Mouse (Mus musculus): ENCODE measurements around the gene Dhrs3.

Gene Dhrs3

DNA sequence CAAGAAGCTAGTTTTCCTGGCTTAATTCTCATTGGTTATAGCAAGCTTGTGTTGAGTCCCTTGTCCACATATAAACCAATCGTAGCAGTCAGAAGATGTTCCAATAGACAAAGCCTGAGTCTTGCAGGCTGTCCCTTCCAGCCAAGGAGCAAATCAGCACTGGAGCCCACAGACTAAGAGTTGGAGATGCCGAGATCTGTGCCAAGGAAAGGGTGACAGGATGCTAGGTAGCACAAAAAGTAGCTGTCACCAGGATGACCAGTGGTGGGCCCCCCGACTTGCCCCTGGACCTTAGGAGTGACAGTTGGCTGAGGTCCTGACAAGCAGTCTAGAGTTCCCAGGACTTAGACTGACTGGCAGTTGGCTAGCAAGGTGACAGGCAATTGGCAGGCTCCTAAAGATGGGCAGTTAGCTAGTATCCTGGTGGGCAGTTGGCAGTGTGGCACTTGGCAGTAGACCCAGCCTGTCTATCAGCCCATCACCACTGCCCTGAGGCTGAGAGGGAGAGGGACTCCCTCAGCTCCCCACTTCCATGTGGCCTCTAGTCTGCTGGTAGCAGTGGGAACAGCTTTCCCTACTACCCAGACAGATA is 44.0 kb downstream of the Dhrs3 start:
- CTCF ChIA-PET = interaction anchor here (0.7 kb wide), 1 partner anchor 280 kb away, joined by 3 read pairs; no protein-coding TSS in a partner anchor

DNA sequence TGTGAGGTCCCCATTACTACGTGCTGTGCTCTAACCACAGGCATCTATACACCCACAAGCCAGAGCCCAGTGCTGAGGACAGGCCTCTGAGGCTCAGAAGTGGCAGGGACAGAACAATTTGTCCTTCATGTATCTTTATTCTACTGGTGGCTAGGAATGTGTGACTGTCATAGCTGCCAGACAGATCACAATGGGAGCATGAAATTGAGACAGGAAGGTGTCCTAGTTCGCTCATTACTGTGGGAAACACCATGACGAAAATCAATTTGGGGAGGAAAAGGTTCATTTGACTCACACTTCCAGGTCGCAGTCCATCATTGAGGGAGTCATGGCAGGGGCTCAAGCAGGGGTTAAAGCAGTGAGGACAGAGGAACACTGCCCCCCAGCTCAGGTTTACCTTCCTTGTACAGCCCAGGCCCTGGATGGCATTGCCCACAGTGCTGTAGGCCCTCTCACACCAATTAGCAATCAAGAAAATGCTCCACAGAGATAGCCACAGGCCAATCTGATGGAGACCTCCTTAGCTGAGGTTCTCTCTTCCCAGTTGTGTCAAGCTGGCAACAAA is 47.3 kb downstream of the Dhrs3 start:
- CTCF ChIA-PET = no interaction called here

GRCm38 (mm10) chr4:144940796-144941462 is 48.3 kb downstream of the Dhrs3 start:
- CTCF ChIA-PET = no interaction called here

DNA sequence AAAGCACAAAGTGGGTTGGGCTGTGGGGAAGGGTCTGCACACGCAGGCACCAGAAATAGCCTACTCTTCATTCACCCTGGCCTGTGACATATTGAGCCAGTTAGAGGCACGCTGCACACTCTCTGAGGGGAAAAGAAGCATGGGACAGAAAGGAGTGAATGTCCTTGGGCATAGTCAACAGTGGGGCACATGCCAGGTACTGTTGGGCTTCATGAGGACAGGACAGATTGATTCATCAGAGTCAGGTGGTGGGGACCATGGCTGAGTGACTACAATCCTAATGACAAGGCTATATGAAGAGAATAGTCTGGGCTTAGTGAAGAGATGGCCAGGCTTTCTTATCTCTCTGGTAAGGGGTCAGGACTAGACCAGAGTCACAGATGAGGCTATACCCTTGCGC is 49.8 kb downstream of the Dhrs3 start:
- CTCF ChIA-PET = no interaction called here

DNA sequence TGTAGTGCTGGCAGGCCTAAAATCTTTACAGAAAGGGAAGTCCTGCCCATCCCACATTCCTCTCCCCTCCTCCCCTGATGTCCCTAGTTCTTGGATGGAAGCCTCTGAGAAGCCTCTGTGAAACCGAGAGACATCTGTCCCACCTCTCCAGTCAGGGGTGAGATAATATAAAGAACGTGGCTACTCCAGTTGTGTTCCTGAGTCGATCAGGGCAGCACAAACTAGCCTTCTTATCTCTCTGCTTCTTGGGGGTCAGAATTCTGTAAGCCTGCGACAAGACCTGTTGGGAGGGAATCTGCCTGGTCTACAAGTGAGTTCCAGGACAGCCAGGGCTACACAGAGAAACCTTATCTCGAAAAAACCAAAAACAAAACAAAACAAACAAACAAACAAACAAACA is 50.6 kb downstream of the Dhrs3 start:
- CTCF ChIA-PET = no interaction called here

DNA sequence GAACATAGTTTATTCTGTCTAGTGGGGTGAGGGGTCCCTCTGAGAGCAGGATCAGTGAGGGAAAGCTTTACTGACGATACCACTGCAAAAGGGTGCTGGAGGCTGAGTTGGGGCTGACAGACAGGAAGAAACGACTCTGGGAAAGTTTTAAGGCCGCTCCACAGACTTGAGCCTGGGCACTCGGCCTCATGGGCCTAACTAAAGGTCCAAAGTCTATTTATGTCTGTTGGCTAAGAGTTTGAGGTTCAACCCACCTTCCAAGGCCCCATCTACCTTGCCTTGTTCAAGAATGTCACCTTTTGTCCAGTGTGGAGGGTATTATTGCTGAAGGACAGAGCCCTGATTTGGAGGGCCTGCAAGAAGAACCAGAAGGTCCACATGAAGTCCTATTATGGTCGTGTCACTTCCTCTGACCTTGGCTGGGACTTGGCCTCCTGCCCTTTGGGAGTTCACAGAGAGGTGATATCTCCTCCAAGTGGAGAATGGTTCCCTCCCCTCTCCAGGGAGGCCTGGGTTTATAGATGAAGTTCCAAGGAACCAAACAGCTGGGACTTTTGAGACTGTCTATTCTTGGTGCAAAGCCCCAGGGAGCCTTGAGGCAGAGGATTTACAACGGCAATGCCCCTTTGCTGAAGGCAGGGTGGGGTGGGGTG is 55.2 kb downstream of the Dhrs3 start:
- CTCF ChIA-PET = interaction anchor here (0.6 kb wide), 1 partner anchor 51 kb away, joined by 8 read pairs; no protein-coding TSS in a partner anchor

DNA sequence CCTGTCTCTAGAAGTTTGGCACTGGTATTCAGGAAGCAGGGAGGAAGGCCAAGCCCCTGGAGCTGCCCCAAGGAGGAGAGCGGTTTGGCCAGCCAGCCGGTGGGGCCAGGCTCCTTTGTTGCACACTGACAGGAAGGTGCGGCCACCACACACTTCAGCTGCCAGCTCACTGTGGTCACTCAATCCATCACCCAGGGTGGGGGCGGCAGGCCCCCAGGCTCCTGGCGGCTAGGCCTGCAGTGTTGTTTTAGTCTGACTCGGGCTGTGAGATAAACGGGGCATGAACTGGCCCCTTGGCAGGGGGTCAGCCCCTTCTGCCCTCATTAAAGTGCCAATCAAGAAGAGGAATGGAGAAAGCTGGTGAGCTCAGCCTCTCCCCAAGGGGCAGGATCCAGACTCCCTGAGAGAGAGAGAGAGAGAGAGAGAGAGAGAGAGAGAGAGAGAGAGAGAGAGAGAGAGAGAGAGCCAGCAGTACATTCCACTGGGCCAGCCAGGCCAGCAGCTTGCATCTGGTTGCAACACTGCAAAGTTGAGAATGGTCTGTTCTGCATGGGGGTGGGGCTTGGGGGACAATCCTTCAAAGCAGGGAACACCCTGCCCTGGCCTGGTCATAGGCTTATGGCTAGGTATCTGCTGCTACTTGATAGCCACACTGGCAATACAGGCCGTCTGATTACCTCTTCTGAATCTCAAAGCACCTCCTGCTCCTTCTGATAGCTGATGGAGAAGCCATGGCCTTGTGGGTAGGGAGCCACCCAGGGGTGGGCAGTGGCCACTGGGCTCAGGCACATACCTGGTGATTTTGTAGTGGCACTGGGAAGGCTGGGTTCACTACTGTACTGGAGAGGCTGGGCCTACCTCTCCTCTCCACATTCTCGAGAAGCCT is 57.1 kb downstream of the Dhrs3 start:
- CTCF ChIA-PET = no interaction called here

DNA sequence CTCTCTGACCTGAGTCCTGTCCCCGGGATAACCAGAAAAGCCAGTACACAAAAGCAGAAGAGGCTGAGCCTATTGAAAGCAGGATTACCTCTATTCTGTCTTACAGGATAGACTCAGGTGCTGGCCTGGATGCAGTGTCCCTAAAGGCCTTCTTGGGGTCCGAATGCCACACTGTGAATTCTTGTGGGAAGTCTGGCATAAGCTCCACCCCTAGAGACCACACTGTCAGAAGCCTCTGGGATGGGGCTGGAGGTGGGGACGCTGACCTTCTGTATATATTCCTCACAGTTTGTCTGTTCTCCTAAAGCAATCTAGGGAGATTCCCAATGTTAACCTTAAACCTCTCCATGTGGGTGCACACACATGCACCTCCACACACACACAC is 57.7 kb downstream of the Dhrs3 start:
- CTCF ChIA-PET = no interaction called here

DNA sequence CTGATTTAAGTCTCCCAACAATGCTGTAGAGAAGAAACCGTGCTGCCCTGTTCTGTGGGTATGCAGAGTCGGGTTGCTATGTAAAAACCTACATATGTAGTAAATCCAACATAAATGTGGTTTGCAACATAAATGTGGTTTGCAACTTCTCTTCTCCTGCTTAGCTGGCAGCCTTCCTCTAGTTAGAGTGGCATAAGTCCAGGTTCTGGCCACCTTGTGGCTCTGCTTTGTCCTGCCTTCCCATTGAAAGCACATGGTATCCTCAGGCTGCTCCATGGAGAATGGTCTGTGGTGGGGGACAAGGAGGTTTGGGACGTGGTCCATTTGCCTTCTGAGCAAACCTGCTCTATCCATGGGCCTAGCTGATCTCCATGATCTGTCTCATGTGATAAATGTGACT is 58.3 kb downstream of the Dhrs3 start:
- CTCF ChIA-PET = no interaction called here

- CTCF ChIA-PET = no interaction called here
Observed at GRCm38 (mm10) chr4:144951859-144952258, 59.2 kb downstream of the Dhrs3 start.

- CTCF ChIA-PET = no interaction called here
Observed at GRCm38 (mm10) chr4:144953421-144953820, 60.8 kb downstream of the Dhrs3 start.

DNA sequence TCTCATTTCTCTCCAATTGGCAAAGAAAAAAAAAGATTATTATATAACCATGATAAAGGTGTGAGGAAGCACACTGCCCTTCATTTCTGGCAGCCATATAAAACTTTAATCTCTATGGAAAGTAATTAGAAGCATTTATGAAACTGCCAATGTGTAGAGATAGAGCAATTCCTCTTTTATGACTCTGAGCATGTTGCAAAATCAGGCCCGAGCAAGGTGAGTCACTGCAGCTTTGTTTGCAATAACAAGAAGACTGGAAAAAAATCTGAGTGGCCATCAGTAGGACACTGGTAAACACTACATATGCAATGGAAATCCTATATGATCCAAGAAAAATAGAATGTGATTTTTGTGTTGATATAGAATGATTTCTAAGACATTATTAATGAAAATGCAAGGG is 63.2 kb downstream of the Dhrs3 start:
- CTCF ChIA-PET = no interaction called here

GRCm38 (mm10) chr4:144956293-144956692 is 63.7 kb downstream of the Dhrs3 start:
- CTCF ChIA-PET = no interaction called here

DNA sequence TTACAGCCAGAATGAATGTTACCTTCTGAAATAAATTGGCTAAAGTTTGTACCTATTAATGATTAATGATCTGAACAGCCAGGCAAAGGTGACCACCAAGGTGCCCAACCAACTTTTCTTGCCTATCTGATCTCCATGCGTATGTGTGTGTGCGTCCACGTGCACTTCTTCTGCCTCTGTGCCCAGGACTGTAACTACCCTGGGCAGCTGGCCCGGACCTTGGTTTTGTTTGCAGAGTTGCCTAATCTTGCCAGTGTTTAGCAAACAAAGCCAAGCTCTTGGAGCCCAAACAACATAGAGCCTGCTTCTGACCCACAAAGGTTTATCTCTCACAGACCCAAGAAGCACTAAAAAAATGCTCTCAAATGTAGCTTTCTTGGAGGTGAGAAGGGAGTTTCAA is 64.6 kb downstream of the Dhrs3 start:
- CTCF ChIA-PET = no interaction called here

DNA sequence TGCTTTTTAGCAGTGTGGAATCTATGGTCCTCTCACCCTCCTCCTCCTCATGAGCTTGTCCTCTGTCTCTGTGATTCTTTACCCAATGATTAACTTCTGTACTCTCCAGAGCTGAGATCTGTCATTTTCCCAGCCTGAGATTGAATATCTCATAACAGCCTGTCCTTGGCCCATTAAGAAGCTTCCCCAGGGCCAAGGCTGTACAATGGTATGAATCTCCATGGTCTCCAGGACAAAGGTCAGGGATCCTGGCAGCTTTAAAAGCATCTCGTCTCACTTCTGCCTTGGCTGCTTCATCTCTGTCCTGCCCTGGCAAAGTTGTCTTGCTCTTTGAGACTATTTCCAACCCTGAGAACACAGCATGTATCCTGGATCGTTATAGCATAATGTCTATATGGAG is 65.1 kb downstream of the Dhrs3 start:
- CTCF ChIA-PET = no interaction called here

DNA sequence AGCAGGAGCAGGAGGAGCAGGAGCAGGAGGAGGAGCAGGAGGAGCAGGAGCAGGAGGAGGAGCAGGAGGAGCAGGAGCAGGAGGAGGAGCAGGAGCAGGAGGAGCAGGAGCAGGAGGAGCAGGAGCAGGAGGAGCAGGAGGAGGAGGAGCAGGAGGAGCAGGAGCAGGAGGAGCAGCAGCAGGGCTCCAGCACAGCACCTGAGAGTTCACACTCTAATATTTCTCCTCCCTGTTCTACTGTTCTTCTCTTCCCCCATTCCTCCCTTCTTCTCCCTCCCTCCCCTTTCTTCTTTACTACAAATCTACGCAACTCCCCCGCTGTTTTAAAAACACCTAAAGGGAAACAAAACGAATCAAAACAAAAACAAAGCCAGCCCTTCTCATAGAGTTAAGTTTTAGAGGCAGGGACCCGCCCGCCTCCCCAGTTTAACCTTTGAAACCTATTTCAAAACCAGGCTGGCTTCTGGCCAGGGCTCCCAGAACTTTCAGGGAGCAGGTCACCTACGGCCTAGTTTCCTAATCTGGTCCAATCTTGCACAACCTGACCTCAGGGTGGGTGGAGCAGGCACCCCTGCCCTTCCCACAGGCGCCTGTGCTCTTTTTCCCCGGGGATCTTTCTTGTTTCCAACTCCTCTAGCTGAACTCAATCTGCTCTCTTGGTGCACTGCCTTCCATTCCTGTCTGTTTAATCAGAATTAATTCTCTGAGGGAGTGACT is 67.7 kb downstream of the Dhrs3 start:
- CTCF ChIA-PET = no interaction called here

GRCm38 (mm10) chr4:144961232-144961631 is 68.6 kb downstream of the Dhrs3 start:
- CTCF ChIA-PET = no interaction called here

DNA sequence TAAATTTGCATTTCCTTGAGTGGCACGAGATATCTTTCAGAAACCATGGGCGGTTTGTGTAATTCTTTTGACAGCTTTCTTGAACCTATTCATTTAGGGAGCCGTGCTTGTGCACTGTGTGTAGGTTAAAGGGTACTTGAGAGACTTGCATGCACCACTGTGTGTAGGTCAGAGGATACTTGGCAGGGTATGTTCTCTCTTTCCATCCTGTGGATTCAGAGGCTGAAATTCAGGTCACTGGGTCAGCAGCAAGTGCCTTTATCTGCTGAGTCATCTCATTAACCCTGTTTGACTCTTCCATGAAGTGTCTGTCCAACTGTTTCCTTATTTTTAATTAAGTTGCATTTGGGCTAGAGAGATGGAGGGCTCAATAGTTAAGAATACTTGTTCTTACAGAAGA is 69.1 kb downstream of the Dhrs3 start:
- CTCF ChIA-PET = no interaction called here

- CTCF ChIA-PET = no interaction called here
Observed at GRCm38 (mm10) chr4:144965255-144965654, 72.6 kb downstream of the Dhrs3 start.

GRCm38 (mm10) chr4:144968371-144968770 is 75.7 kb downstream of the Dhrs3 start:
- CTCF ChIA-PET = no interaction called here

- CTCF ChIA-PET = no interaction called here
Observed at GRCm38 (mm10) chr4:144969030-144969429, 76.4 kb downstream of the Dhrs3 start.

DNA sequence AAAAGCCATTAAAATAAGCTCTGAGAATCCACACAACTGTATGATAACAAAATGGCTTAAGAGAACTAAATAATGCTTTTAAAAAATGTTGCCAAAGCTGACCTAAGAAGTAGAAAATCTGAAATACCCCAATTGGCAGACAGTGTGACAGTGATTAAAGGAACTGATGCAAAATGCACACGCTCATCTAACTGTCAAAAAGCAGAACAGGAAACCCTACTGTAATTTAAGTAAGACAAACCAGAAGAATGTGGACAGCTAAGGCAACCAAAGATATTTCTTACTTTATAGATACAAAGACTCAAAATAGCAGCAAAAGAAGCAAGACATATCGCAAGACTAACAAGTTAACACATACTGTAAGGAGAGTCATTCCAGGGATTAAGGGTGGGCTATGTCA is 78.4 kb downstream of the Dhrs3 start:
- CTCF ChIA-PET = interaction anchor here (0.5 kb wide), 1 partner anchor 78 kb away, joined by 3 read pairs; the partner anchor contains the start of gene Dhrs3
